In the genomic region with DNA sequence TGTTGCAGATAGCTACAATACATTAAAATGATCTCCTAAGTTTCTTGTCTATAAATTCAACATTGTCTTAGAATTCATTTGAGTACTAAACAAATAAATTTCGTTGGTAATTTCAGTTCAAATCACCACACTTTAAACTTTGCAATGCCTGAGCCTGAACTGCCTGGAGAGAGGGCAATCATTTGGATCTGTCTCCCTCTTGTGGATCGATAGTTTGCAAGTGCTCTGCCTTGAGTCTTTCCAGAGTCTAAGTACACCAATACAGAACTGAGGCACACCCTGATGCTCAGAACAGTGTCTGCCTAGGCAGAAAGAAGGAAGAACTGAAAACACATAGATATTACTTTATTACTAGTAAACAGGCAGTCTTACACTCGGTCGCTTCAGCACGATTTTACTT, we compare ENCODE assay signal across 8 mouse cellular contexts.
DNase-seq lines count a peak whose midpoint lies in the region; ATAC-seq lines count a peak whose summit lies in the region.

No protein-coding gene starts in this region.

- no peak overlapping the region for H3K4me2 ChIP-seq in midbrain, embryonic 13.5 days (replicated peaks)
- no peak overlapping the region for H3K4me2 ChIP-seq in midbrain, embryonic 11.5 days
- no peak overlapping the region for H3K4me2 ChIP-seq in embryonic facial prominence, embryonic 11.5 days (ENCODE audit: low read depth, low read length)
- no peak overlapping the region for H3K4me2 ChIP-seq in stomach, embryonic 14.5 days (replicated peaks; ENCODE audit: low read depth, low read length)

- WGBS in midbrain, embryonic 13.5 days = 69% methylated on average over 5 of the region's 5 CpGs
- 63% methylated on average over 5 of the region's 5 CpGs for WGBS in midbrain, embryonic 11.5 days
- 50% methylated on average over 5 of the region's 5 CpGs for WGBS in embryonic facial prominence, embryonic 11.5 days
- WGBS in stomach, embryonic 14.5 days = 44% methylated on average over 5 of the region's 5 CpGs

- H3K27ac ChIP-seq in midbrain, embryonic 13.5 days = no peak overlapping the region
- H3K27ac ChIP-seq in midbrain, embryonic 11.5 days (ENCODE audit: low read depth, low read length) = no peak overlapping the region
- no peak overlapping the region for H3K27ac ChIP-seq in embryonic facial prominence, embryonic 11.5 days (replicated peaks; ENCODE audit: low read depth, low read length)
- H3K27ac ChIP-seq in stomach, embryonic 14.5 days (ENCODE audit: low read length) = no peak overlapping the region

- no peak overlapping the region for H3K9ac ChIP-seq in midbrain, embryonic 13.5 days (replicated peaks)
- H3K9ac ChIP-seq in midbrain, embryonic 11.5 days (ENCODE audit: low read length) = no peak overlapping the region
- H3K9ac ChIP-seq in embryonic facial prominence, embryonic 11.5 days (replicated peaks; ENCODE audit: low read length) = no peak overlapping the region
- no peak overlapping the region for H3K9ac ChIP-seq in stomach, embryonic 14.5 days (replicated peaks; ENCODE audit: low read depth, low read length)

- no peaks in the 10 kb centered on the region for H3K36me3 ChIP-seq in midbrain, embryonic 13.5 days
- no peaks in the 10 kb centered on the region for H3K36me3 ChIP-seq in midbrain, embryonic 11.5 days (ENCODE audit: control insufficient read depth, insufficient read depth, low read length)
- H3K36me3 ChIP-seq in embryonic facial prominence, embryonic 11.5 days (replicated peaks; ENCODE audit: control insufficient read depth, insufficient read depth, low read depth, low read length) = no peaks in the 10 kb centered on the region
- no peaks in the 10 kb centered on the region for H3K36me3 ChIP-seq in stomach, embryonic 14.5 days (ENCODE audit: control insufficient read depth, insufficient read depth, low read length)

- DNase-seq in cerebellum, postnatal 14 days = peak; percentile 18 to 21
- DNase-seq in cerebellum, postnatal 36 days = no peak
- DNase-seq in midbrain, embryonic 11.5 days (ENCODE audit: low spot score, missing footprints) = no peak
- peak; percentile 82 for DNase-seq in embryonic facial prominence, embryonic 11.5 days (ENCODE audit: low spot score)
- DNase-seq in left cerebral cortex, postnatal 14 days (ENCODE audit: low spot score in 2 of 2) = peak; percentile 26 to 57
- DNase-seq in natural killer cell, adult 2 months (ENCODE audit: low spot score in 2 of 2) = no peak

- H3K4me3 ChIP-seq in midbrain, embryonic 13.5 days (replicated peaks) = no peak overlapping the region
- no peak overlapping the region for H3K4me3 ChIP-seq in midbrain, embryonic 11.5 days (ENCODE audit: low read depth, low read length)
- H3K4me3 ChIP-seq in embryonic facial prominence, embryonic 11.5 days (ENCODE audit: low read depth, low read length) = no peak overlapping the region
- H3K4me3 ChIP-seq in stomach, embryonic 14.5 days (ENCODE audit: low read depth, low read length) = no peak overlapping the region

- ATAC-seq in midbrain, embryonic 13.5 days = peak; percentile 58; the same call in 1 of the 2 replicates
- no peak for ATAC-seq in midbrain, embryonic 11.5 days (ENCODE audit: low FRiP score)
- ATAC-seq in embryonic facial prominence, embryonic 11.5 days (replicated peaks; ENCODE audit: insufficient number of reproducible peaks, low FRiP score, low TSS enrichment, low read depth) = 0 out of 2 replicates have a peak, but pooled peaks have one; percentile 76
- peak; percentile 65; the same call in 1 of the 2 replicates for ATAC-seq in stomach, embryonic 14.5 days (ENCODE audit: insufficient number of reproducible peaks, insufficient read depth, low FRiP score, low read depth)

- no peaks in the 10 kb centered on the region for H3K27me3 ChIP-seq in midbrain, embryonic 13.5 days
- no peaks in the 10 kb centered on the region for H3K27me3 ChIP-seq in midbrain, embryonic 11.5 days (ENCODE audit: control insufficient read depth, insufficient read depth, low read length)
- no peaks in the 10 kb centered on the region for H3K27me3 ChIP-seq in embryonic facial prominence, embryonic 11.5 days (ENCODE audit: control insufficient read depth, insufficient read depth, low read length)
- no peaks in the 10 kb centered on the region for H3K27me3 ChIP-seq in stomach, embryonic 14.5 days (ENCODE audit: control insufficient read depth, insufficient read depth, low read length)

- H3K4me1 ChIP-seq in midbrain, embryonic 13.5 days (replicated peaks) = no peaks in the 10 kb centered on the region
- no peaks in the 10 kb centered on the region for H3K4me1 ChIP-seq in midbrain, embryonic 11.5 days (ENCODE audit: control insufficient read depth, insufficient read depth, low read length)
- no peaks in the 10 kb centered on the region for H3K4me1 ChIP-seq in embryonic facial prominence, embryonic 11.5 days (ENCODE audit: control insufficient read depth, insufficient read depth, low read length)
- H3K4me1 ChIP-seq in stomach, embryonic 14.5 days (ENCODE audit: control insufficient read depth, insufficient read depth, low read length) = no peaks in the 10 kb centered on the region

- intact Hi-C loops in left cerebral cortex, postnatal 14 days (cut with DNase I) = loop anchor here (5.0 kb wide), 1 partner anchor 950 kb away; no protein-coding TSS in a partner anchor

- H3K9me3 ChIP-seq in midbrain, embryonic 13.5 days = no peaks in the 10 kb centered on the region
- no peaks in the 10 kb centered on the region for H3K9me3 ChIP-seq in midbrain, embryonic 11.5 days (ENCODE audit: control insufficient read depth, low read length)
- no peaks in the 10 kb centered on the region for H3K9me3 ChIP-seq in embryonic facial prominence, embryonic 11.5 days (replicated peaks; ENCODE audit: control insufficient read depth, low read length)
- H3K9me3 ChIP-seq in stomach, embryonic 14.5 days (ENCODE audit: control insufficient read depth, low read depth, low read length) = no peaks in the 10 kb centered on the region

Comparison
In these comparisons a context has a peak if more than half of its experiments do, and no peak if none do; other contexts are left out.
1. DNase-seq: peak in cerebellum, postnatal 14 days (2 of 2), embryonic facial prominence, embryonic 11.5 days (single experiment) and left cerebral cortex, postnatal 14 days (2 of 2); none in cerebellum, postnatal 36 days (0 of 2), midbrain, embryonic 11.5 days (single experiment) and natural killer cell, adult 2 months (0 of 2).